Mouse (Mus musculus) heart, adult 2 months (tissue): ENCODE results near the gene Pi4k2b. TPM values are rescaled to one million over a fixed set of nuclear protein-coding genes. Genes with fewer than 3 reads are reported as not detected.

Source experiments
- DNase-seq, 2 experiments: peaks; one replicate each; pipeline ENCODE4 v3.0.0; 2021
- H3K27ac ChIP-seq: fragments of 200-600 bp; 2 replicates; pipeline ENCODE4 v1.8.1; 2022
- H3K27me3 ChIP-seq: fragments of 200-500 bp; 2 replicates; pipeline ENCODE4 v1.6.1; 2012; ENCODE audit warnings: mild to moderate bottlenecking, low read length, inconsistent platforms, mixed read lengths; ENCODE audit not compliant: control insufficient read depth, insufficient read depth
- H3K36me3 ChIP-seq: fragments of 200-500 bp; 2 replicates; pipeline ENCODE4 v1.6.1; 2012; ENCODE audit warnings: low read length, inconsistent platforms; ENCODE audit not compliant: control insufficient read depth, insufficient read depth
- H3K4me1 ChIP-seq: fragments of 200-500 bp; 2 replicates; pipeline ENCODE4 v1.6.1; 2011; ENCODE audit warnings: low read length; ENCODE audit not compliant: control insufficient read depth, insufficient read depth
- H3K4me3 ChIP-seq: fragments of 200-600 bp; 2 replicates; pipeline ENCODE4 v1.8.1; 2022
- H3K79me2 ChIP-seq: fragments of 200-500 bp; replicated peaks from 2 replicates; pipeline ENCODE4 v1.6.1; 2012; ENCODE audit warnings: mild to moderate bottlenecking, inconsistent platforms, low read length, moderate library complexity, mixed read lengths; ENCODE audit not compliant: control insufficient read depth, insufficient read depth
- H3K9ac ChIP-seq: fragments of 200-500 bp; 2 replicates; pipeline ENCODE4 v1.6.1; 2012; ENCODE audit warnings: low read depth, mild to moderate bottlenecking, control low read depth, inconsistent platforms, low read length, mixed read lengths
- CTCF ChIP-seq: fragments of 200-600 bp; IDR thresholded peaks from 2 replicates; pipeline ENCODE4 v1.8.1; 2022; ENCODE audit warnings: antibody characterized with exemption, mild to moderate bottlenecking, moderate library complexity
- EP300 ChIP-seq: fragments of 200-500 bp; IDR thresholded peaks from 2 replicates; pipeline ENCODE4 v1.6.1; 2011; ENCODE audit warnings: low read depth, low read length, control low read depth; ENCODE audit not compliant: insufficient read depth
- POLR2A ChIP-seq: fragments of 200-500 bp; IDR thresholded peaks from 2 replicates; pipeline ENCODE4 v1.6.1; 2011; ENCODE audit warnings: mild to moderate bottlenecking, low read depth, low read length, control low read depth; ENCODE audit not compliant: insufficient read depth
- WGBS: fragments of 180-500 bp; shearing (Covaris S2); methylation state at CpG from one replicate; pipeline ENCODE4 v1.1.7; 2018; 5-methylcytosine and 5-hydroxymethylcytosine counted together
- intact Hi-C: fragments of 180-260 bp; cut with DNase I; formaldehyde crosslinking; loops from one replicate; pipeline ENCODE4 v1.15.1; 2025
- polyA plus RNA-seq: library from polyadenylated mRNA; depleted of rRNA; stranded (reverse); fragments of >200 nt; gene quantifications from 2 replicates; pipeline ENCODE4 v1.2.3, GENCODE M21; 2012
- total RNA-seq, 2 experiments: library from RNA; stranded (reverse); gene quantifications; 2 replicates each; pipeline ENCODE4 v1.2.3; 2021

Pi4k2b gene
- total and polyA plus RNA-seq, 3 experiments, result 1.1 to 2.3 (median 1.9) TPM

- WGBS, result 67% methylated on average over 8 of the region's 8 CpGs
- H3K36me3 ChIP-seq, result no peaks in the 10 kb centered on the region
- TF ChIP-seq POLR2A (no peak), EP300 (no peak), CTCF (no peak)
- intact Hi-C loops, result no loop called here
- DNase-seq, result no peak
- H3K4me3 ChIP-seq, result no peak overlapping the region
- no peak overlapping the region for H3K27ac ChIP-seq
- no peaks in the 10 kb centered on the region for H3K4me1 ChIP-seq
- H3K27me3 ChIP-seq, result no peaks in the 10 kb centered on the region
- no peak overlapping the region for H3K9ac ChIP-seq
- H3K79me2 ChIP-seq, result no peaks in the 10 kb centered on the region
These were observed 20.4 kb upstream of the Pi4k2b start for GRCm38 (mm10) chr5:52721003-52721402.

GRCm38 (mm10) chr5:52727747-52728146 lies 13.6 kb upstream of the Pi4k2b start:
- TF ChIP-seq POLR2A (no peak), EP300 (no peak), CTCF (no peak)
- Histone ChIP-seq H3K27me3 (no peaks in the 10 kb centered on the region), H3K79me2 (no peaks in the 10 kb centered on the region), H3K4me3 (no peak overlapping the region), H3K4me1 (no peaks in the 10 kb centered on the region), H3K27ac (no peak overlapping the region), H3K9ac (no peak overlapping the region), H3K36me3 (no peaks in the 10 kb centered on the region)
- no peak for DNase-seq
- intact Hi-C loops, result no loop called here
- 74% methylated on average over 5 of the region's 5 CpGs for WGBS

- no peaks in the 10 kb centered on the region for H3K79me2 ChIP-seq
- H3K27me3 ChIP-seq, result no peaks in the 10 kb centered on the region
- H3K9ac ChIP-seq, result no peak overlapping the region
- intact Hi-C loops, result no loop called here
- no peak for DNase-seq
- H3K4me1 ChIP-seq, result no peaks in the 10 kb centered on the region
- H3K36me3 ChIP-seq, result no peaks in the 10 kb centered on the region
- 44% methylated on average over 4 of the region's 4 CpGs for WGBS
- no peak overlapping the region for H3K4me3 ChIP-seq
- no peak for TF ChIP-seq POLR2A
- TF ChIP-seq CTCF, result no peak
- no peak for TF ChIP-seq EP300
- H3K27ac ChIP-seq, result no peak overlapping the region
These were observed 8.6 kb upstream of the Pi4k2b start for GRCm38 (mm10) chr5:52732811-52733210.

GRCm38 (mm10) chr5:52736046-52736445 lies 5.3 kb upstream of the Pi4k2b start:
- no peaks in the 10 kb centered on the region for H3K27me3 ChIP-seq
- no peak for TF ChIP-seq CTCF
- TF ChIP-seq POLR2A, result no peak
- no peak for TF ChIP-seq EP300
- no peaks in the 10 kb centered on the region for H3K36me3 ChIP-seq
- H3K79me2 ChIP-seq, result no peaks in the 10 kb centered on the region
- 80% methylated on average over 3 of the region's 3 CpGs for WGBS
- no peak overlapping the region for H3K9ac ChIP-seq
- DNase-seq, result no peak
- no peak overlapping the region for H3K4me3 ChIP-seq
- intact Hi-C loops, result no loop called here
- H3K4me1 ChIP-seq, result no peaks in the 10 kb centered on the region
- no peak overlapping the region for H3K27ac ChIP-seq

DNA sequence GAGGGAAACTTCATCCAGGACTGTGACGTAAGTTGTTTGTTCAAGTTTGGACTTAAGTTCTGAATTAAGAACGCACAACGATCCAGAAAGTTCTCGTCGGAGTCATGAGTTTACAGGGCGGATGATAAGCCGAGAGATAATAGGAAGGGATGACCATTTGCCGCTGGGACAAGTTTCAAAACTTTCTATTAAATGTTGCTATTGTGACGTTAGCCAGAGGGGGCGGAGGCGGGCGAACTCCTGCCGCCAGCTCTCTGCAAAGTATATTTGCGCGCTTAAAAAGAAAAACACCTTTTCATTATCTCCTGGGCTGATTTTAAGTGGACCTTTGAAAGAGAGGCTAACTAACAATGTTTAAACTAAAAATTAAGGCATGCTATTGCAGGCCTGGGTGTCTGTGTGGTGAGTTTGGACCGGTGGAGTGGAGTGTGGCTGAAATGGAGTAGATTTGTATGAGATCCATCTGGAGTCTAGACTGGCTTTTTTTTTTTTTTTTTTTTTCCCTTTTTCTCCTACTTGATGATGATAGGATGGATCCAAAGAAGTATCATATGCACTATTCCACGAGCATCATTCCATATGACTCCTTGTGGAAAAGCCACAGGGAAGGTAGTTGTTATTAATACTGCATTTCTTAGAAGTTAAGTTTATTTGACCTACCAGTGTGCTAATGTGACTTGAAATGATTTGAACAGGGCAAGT lies 889 bp downstream of the Pi4k2b start:
- H3K79me2 ChIP-seq, result peaks cover 2% of the 10 kb centered on the region
- TF ChIP-seq CTCF (peak; percentile 67), POLR2A (no peak)
- peak overlapping the region; percentile 97 for H3K9ac ChIP-seq
- peak overlapping the region; percentile 83 for H3K4me3 ChIP-seq
- intact Hi-C loops, result loop anchor here (5.0 kb wide), 2 partner anchors 40 to 75 kb away; partner anchors contain the start of gene Sepsecs
- H3K4me1 ChIP-seq, result peaks cover 2% of the 10 kb centered on the region
- 4% methylated on average over 17 of the region's 17 CpGs for WGBS
- no peaks in the 10 kb centered on the region for H3K27me3 ChIP-seq
- H3K27ac ChIP-seq, result peak overlapping the region; percentile 63
- H3K36me3 ChIP-seq, result peaks cover 2% of the 10 kb centered on the region; the same call in 1 of the 2 replicates
- peak; percentile 52 to 53 for DNase-seq

- H3K36me3 ChIP-seq, result peaks cover 2% of the 10 kb centered on the region; the same call in 1 of the 2 replicates
- TF ChIP-seq CTCF (no peak), POLR2A (no peak), EP300 (no peak)
- H3K27me3 ChIP-seq, result no peaks in the 10 kb centered on the region
- peaks cover 2% of the 10 kb centered on the region for H3K79me2 ChIP-seq
- no peak overlapping the region for H3K9ac ChIP-seq
- no peak overlapping the region for H3K4me3 ChIP-seq
- peaks cover 2% of the 10 kb centered on the region for H3K4me1 ChIP-seq
- WGBS, result 72% methylated on average over 4 of the region's 4 CpGs
- intact Hi-C loops, result loop anchor here (5.0 kb wide), 2 partner anchors 39 to 76 kb away; partner anchors contain the start of gene Sepsecs
- no peak for DNase-seq
- H3K27ac ChIP-seq, result no peak overlapping the region
These were observed 1.9 kb downstream of the Pi4k2b start for GRCm38 (mm10) chr5:52743231-52743630.
